Mouse (Mus musculus): ENCODE results near the gene Cept1.

DNA sequence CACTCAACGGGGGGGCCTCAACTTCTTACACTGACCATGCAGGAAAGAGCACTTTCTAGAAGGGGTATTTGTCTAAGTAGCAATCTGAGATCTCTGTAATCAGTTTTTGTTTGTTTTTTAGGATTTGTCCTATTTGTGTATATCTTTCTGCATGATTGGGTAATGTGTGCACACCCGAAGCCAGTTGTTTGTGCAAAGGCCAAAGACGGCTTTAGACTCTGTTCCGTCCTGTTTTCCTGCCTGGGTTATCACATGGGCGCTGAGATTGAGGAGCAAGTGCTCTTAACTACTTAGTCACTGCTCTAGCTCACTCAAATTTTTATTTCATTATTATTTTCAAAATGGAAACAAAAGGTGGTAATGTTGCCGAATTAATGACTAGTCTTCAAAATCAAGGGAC is 32.6 kb downstream of the Cept1 start:
- TF ChIP-seq CTCF (IDR thresholded peaks at IDR 0.05; ENCODE audit: borderline replicate concordance, extremely low read depth, insufficient read depth, insufficient read length) (no peak), POLR2A (IDR thresholded peaks at IDR 0.05; ENCODE audit: borderline replicate concordance, extremely low read depth, insufficient read depth, insufficient read length, poor library complexity, severe bottlenecking) (no peak)

Measured in brain, embryonic 14.5 days (tissue).